Mouse (Mus musculus): ENCODE results near the gene Mdm1.

The Mdm1 gene

DNA sequence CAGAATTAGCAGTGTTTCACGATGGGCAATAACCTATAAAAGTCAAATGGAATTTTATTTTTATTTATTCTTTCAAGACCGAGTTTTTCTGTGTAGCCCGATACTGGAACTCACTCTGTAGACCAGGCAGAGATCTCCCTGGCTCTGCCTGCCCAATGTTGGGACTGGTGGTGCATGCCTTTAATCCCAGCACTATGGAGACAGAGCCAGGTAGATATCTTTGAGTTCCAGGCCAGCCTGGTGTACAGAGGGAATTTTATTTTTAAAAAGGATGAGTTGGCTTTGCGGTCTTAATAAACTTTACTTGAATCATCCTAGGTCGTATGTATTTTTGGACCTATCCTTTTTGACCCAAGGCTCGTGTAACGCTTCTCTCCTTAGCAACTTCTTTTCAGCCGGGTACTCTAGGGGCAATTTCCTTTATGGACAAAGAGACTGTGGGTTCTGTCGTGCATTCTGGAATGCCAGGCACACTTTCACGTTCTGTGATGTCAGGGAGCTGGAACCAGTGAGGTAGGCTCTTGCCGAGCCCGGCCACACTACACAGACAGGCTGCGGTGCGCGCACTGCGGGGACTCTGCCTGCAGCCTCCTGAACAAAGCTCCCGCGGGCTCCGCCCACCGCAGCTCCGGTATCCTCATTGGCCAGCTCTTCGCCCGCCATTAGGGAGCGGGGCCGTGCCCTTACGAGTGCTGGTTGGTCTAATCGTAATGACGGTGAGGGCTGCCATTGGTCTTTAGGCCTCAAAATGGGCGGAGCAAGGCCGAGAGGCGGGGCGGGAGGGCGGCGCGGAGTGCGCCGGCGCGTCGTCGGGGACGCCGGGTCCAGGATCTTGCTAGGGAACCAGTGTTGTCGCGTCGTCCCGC, at the start of gene Mdm1:
Gene Mdm1, plus strand, starts transcription at position 794 of the 866 bp plus-strand sequence.
- DNase-seq (ENCODE audit: low spot score in 2 of 2) = peak; percentile 99

DNA sequence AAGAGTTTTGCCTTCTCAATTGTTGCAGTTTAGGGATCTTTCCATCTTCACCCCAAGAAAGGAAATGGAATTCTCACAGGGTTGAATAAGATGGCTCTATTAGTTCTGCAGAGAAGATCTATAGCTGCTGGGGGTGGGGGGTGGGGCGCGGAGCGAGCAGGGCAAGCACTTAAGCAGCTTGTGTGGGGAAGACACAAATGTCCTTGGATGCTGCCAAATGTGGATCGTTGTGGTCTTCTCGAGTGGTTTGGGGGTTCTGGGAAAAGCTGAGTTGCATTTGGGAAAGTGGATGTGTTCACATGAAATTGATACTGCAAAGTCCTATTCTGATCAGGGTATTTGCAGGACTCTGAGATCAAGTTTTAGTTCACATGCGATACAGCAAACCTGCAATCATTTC, 48.9 kb upstream of the Mdm1 start:
- no peak for DNase-seq (ENCODE audit: low spot score in 2 of 2)

DNA sequence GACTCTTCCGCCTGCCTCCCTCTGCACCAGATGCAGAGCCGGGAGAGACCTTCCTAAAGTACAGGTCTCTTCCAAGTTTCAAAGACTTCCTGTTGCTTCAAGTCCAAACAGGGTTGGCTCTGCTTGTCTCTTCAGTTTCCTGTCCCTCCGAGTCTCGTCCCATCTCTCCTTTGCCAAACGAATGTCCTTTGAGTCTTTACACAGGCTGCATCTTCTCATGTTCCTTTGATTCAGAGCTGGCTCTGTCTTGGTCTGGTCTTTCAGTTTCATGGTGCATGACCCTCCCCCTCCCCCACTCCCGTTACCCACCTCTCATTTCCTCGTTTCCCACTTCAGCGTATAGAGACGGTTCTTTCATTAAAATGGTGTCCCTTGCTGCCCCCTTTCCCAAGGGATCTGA, 47.9 kb upstream of the Mdm1 start:
- DNase-seq (ENCODE audit: low spot score in 2 of 2) = no peak

DNA sequence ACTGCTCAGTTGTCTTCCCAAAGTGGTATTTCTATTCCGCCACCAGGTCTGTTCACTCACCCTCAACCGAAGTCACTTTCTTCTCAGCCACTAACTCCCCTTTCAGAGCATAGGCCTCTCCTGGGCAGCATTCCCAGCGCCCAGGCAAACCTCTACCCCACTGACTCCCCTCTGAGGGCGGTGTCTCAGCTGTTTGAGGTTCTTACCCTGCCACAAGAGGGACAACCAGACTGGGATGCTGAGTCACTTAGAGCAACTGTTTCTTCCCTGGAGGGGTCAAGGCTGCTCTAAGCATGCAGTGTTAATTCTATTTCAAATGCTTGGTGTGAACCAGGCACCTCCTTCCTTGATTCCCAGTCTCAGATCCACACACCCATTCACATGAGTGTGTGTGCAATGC, 46.8 kb upstream of the Mdm1 start:
- no peak for DNase-seq (ENCODE audit: low spot score in 2 of 2)

DNA sequence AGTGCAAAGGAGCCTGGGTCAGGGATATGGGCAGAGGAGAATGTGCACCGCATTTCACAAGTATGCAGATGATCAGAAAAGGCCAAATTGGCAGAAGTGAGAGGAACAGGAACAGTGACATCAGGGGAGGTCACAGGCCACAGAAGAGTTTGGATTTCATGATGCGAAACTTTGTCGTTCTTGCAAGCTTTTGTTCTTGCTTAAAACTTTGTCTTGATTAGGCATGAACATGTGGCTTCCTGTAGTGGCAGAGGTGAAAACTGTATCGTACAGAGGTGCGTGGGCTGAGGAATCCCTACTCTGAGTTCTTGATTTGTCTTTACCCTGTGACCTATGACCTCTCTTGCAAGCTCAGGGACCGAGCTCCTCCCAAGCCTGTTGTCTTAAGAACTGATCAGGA, 45.4 kb upstream of the Mdm1 start:
- no peak for DNase-seq (ENCODE audit: low spot score in 2 of 2)

DNA sequence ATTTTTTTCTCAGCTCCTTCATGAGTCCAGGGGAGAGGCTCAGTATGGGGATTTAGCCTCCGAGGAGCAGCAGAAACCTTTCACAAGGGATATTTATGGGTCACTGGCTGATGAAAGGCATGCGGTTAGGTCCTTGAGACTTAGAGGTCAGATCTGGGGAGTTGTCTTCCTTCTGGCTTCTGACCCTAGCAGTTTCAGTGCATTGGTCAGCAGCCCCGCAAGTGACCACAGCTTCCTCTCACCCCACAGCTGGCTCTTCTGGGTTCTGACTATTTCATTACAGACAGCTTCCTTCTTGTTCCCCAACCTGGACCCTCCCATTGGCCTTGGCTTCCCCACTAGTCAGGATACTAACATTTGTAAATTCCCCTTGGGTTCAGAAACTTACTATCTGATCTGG, 43.7 kb upstream of the Mdm1 start:
- DNase-seq (ENCODE audit: low spot score in 2 of 2) = peak; percentile 46 to 53

DNA sequence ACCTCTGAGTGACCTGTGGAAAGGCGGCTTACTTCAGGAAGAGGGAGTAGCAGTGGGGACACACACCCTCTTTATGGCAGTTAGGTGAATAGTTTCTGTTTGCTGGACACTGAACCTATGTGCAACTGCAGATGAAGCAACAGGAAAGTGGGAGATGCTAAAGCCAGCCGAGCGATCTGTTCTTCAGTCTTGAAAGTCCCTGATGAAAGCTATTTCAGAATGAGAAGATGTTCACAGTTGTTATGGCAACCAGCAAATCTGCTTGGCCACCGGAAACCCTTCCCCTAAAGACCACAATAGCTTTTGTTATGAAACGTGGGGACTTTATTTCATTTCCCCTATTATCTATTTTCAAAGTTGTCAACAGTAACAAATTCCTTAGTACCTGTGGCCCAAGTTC, 41.0 kb upstream of the Mdm1 start:
- peak in 1 of 2 experiments; percentile 47 for DNase-seq (ENCODE audit: low spot score in 2 of 2)

DNA sequence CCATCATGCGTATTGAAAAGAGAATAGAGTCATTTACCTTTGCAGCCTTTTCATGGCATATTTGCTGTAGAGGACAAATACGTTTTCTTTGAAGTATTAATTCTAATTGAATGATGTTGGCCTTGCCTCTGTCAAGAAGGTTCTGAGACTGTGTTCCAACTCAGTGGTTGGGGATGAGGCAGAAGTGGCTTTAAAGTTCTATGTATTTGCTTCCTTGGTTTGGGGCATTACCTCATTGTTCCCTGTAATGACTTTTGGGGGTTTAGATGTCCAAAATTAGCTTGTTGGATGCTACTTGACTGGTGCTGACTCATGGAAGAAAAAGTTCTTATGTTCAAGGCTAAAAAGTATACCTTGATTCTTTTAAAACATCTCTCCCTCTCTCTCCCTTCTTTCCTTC, 40.6 kb upstream of the Mdm1 start:
- DNase-seq (ENCODE audit: low spot score in 2 of 2) = no peak

DNA sequence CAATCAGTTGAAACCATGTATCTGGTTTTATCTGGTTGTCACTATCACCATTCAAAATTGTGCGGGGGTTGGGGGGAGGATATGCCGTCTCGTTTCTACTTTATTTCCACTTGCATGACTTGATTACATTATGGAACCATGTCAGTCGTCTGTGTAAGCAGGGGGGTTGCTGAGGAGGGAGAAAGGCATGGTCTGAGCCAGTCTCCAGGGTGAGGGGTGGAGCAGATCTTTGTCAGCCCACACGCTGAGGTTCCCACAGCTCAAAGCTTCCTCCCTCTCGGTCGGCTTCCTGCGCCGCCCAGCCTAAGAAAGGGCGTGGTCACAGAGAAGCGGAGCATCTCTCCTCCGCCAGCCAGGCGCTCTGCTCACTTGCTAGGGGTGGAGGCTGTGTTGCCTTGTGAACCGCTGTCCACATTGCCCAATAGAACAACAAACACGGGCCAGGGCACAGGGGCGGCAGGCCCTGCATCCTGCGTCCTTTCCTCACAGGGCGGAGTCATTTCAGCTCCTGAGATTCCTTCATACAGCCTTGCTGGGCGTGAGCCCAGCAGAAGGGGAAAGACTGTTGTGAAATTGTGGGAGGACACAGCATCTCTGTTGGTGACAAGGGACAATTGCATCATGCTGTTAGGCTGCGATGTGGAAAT, 38.5 kb upstream of the Mdm1 start:
- peak; percentile 87 to 92 for DNase-seq (ENCODE audit: low spot score in 2 of 2)

DNA sequence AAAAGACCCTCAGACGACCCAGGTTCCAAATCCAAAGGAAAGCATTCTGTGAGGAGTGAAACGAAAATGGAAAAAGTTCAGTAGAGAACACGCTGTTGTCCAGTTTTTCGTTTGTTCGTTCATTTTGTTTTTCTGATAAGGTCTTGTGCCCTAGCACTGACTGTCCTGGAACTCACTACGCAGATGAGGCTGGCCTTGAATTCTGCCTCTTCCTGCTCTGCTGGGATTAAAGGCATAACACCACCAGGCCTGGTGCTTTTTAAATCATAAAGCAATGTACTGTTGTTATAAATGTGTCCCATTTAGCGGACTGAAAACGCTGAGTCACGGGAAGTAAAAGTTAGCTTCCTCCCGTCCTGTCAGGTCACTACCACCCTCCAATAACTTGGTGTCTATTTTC, 37.7 kb upstream of the Mdm1 start:
- no peak for DNase-seq (ENCODE audit: low spot score in 2 of 2)

DNA sequence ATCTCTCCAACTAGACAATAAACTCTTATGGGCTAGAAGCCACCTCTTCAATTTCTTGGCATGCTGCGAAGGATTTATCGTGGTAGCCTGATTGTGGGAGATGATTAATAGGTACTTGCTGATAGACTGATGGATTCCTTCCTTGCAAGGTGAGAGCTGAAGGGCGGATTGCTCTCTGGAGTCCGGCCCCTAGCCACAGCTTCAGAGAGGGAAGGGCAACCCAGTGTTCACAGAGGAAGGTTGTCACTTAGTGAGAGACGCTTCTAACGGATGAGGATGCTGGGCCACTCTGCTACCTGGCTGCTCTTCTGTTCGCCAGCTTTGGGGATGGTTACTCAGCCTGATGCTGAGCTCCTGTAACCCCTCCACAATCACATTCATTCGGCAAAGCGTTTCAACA, 34.6 kb upstream of the Mdm1 start:
- DNase-seq (ENCODE audit: low spot score in 2 of 2) = no peak

DNA sequence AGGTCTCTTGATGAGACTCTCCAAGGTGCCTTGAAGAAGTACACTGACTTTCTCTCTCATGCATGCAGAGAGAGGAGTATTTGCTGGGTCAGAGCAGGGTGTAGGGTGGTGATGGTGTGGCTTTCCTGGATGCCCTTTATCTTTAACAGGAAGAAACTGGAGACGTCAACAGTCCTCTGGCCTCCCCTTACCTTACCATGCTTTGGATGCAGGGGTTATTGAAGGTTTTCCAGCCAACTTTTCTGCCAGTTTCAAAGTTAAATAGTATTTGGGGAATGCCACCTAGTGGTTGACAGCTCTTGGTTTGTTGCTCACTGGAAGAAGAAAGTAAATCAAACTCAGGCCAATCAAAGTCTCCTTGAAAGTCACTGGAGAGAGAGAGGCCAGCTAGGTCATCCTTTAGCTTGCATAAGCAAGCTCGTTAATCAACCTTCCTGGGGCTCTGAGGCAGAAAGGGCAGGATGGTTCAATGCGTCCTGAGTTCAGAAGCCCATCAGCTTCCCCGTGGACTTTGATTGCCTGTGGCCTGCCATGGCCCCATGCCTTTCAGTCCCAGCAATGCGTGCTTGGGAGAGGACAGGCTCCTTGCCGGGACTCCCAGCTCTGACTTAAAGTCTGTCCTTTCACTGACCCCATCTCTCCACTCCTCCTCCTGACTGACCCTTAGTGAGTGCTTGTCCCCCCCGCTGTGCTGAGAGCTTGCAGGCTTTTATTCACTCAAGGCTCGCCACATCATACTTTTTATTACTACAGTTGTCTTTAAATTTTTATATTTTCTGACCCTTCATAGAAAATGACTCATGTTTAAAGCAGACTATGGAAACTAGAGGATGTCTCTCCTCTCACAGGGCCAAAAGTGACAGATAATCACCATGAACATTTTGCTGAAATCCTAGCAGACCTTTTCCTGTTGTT, 31.3 kb upstream of the Mdm1 start:
- DNase-seq (ENCODE audit: low spot score in 2 of 2) = no peak

DNA sequence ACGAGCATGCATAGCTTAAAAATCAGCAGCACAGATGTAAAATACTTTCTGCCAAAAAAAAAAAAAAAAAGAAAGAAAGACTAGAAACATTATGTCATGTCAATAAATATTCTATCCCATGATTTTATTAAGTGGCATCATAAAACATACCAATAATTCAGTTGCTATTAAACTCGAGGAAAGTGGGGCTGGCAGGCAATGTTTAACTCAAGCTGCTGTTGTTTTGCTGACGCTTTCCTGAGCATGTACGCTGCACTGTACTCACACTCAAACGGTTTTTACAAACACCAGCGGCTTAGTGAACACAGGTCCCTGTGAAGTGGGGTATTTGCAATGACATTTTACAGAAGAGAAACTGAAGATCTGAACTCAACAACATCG, 30.7 kb upstream of the Mdm1 start:
- no peak for DNase-seq (ENCODE audit: low spot score in 2 of 2)

DNA sequence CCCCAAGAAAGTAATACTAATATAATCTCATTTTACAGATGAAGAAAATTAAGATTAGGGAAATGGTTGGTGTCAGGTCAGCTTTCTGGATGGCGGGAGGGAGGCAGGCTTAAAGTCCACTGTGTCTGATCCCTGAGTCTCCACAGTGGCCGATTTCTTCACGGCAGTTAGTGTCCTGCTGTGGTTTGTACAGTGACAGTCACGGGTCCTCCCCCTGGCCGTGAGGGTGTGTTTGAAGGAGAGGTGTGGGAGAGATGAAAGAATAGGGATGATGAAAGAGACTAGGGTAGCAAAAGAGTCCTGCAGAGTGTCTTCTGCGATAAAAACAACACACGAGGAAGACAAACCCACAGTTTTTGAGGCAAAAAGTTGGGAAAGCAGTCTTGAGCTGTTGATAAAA, 30.0 kb upstream of the Mdm1 start:
- DNase-seq (ENCODE audit: low spot score in 2 of 2) = no peak

DNA sequence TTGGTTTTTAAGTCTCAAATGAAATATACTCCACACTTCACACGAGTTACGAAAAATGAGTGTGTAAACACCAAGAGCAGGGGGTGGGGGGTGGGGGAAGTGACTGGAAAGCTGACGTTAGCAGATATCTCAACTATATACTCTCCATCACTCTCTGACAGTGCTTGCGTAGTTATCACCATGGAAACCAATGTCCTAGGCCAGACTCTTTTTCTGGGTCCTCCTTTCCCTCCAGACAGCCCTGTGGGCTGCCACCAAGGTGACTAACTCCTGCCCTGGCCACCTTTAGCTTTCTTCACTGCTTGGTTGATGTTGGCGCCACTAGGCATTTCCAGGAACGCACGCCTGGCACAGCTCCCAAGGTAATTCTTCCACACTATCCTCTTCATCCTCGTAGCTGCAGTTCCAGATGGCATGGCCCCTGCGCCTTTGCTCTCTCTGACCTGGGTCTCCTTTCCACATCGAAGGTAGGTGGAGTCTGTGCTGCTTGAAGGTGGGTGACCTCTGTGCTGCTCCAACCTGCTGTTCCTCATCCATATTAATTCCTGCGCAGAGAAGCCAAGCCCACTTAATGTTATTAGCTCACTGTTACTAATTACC, 29.2 kb upstream of the Mdm1 start:
- DNase-seq (ENCODE audit: low spot score in 2 of 2) = no peak

DNA sequence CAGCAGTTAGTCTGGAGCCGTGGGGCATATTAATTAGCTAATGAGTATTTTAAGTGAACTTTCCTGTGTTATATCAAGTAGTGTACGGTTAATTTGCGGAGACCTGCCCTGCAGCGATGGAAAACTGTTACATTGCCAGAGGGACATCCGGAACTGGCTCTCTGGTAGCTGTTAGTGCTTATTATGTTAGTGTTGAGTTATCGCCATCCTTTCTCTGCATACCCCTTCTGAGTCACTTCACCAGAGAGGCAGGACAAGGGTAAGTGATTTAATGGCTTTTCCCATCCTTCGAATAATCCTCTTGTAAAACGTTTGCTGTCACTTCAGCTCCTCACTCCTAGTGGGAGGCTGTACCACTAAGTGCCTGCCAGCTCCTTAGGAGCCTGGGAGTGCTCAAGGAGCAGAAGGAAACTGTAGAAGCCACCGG, 28.3 kb upstream of the Mdm1 start:
- no peak for DNase-seq (ENCODE audit: low spot score in 2 of 2)

DNA sequence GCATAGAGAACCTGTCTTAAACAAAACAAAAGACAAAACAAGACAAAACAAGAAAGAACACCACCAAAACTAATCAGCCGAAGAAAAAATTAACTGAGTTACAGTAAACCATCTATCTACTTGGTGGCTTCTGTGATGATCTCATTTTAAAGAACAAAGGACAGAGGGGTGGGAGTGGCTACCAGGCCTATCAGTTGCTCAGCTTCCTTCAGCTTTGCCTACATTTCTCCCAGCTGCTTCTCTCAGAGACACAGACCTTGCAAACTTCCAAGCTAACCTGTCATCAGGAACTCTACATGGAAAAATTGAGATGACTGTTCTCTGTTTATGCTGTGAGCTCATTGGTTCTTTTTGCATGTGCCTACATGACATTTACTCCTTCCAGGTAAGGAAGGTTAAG, 27.3 kb upstream of the Mdm1 start:
- no peak for DNase-seq (ENCODE audit: low spot score in 2 of 2)

DNA sequence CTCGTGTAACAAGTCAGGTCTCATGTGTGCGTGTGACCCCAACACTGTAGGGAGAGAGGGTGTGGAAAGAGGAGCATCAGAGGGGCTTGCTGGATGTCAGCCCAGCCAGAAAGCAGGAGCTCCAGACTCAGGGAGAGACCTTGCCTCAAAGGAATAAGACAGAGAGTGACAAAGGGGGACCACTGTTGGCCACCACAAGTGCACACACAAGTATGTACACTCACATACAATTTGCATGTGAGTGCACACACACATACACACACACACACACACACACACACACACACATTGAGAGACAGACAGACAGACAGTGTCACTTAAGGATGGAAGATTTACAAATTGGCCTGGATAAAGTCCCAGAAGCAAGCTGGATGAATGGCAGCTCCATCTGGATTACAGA, 25.2 kb upstream of the Mdm1 start:
- no peak for DNase-seq (ENCODE audit: low spot score in 2 of 2)

DNA sequence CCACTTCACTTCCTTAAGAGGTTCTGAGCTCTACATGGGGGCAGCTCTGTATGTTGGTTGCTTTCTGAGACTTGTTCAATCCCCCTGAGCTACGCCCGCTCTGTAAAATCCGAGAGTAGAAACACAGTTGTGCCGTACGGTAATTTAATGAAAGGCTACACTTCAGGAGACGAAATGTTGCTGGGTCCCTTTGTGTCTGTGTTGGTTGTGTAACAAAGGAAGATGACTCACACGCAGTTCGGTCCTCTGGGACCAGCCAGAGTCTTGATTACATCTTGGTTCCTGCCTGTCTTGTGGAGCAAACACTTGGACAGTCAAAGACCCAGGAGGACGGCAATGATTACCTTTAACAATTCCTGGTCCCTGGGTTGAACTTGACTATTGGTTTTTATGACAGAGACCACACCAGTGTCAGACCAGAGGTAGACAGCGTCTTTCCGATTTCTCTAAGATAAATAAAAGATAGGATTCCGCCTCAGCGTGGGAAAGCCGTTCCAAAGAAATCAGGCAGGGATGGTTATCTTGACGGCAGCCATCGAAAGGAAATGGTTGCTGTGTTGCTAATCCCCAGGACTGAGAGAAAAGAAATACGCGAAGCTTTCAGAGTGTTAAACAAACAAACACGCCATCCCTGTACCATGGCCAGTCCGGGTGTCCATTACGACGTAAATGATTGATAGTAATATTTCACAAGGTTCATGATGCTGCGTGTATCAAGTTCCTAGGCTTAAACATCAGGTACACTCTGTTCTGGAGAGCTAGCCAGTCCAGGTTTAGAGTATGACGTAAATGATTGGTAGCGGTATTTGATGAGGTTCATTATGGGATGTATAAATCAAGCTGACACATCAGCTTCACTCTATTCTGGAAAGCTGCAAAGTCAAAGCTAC, 20.3 kb upstream of the Mdm1 start:
- no peak for DNase-seq (ENCODE audit: low spot score in 2 of 2)

DNA sequence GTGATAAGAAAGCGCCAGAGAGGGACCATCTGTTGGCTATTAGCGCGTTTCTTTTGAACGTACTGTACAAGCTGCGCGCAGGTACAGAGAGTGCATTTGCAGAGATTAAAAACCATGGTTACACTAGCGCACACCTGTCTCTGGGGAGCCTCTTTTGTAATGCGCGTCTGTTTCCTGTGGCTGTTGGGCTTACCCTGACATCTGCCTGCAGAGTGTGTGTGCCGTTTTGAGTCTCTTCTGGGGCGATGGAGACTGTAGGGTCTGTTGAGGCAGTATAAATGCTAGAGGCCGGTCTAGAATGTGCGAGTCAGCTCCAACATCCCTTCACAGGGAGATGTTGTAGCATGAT, 19.7 kb upstream of the Mdm1 start:
- peak; percentile 32 to 54 for DNase-seq (ENCODE audit: low spot score in 2 of 2)
